Mouse (Mus musculus): Measurements from ENCODE around the gene Olfr705. TPM values are rescaled to one million over a fixed set of nuclear protein-coding genes. Genes with fewer than 3 reads are reported as not detected.
"Not testable (repeated sequence)": the region's sequence is repeated elsewhere in the genome, so short reads cannot be mapped to it uniquely, and the experiment has no call there.

Olfr705 gene
- not detected in 2 replicates for polyA plus RNA-seq (2014; fragmentation: Nextera tagmentation; extraction: Ambion mirVana)

- no peak within 1 kb of the TSS for H3K27ac ChIP-seq
- no peaks in the 10 kb centered on the region for H3K36me3 ChIP-seq (replicated peaks; ENCODE audit: control insufficient read depth, insufficient read depth)
- H3K9ac ChIP-seq, result no peak within 1 kb of the TSS
- H3K4me2 ChIP-seq (replicated peaks), result no peak within 1 kb of the TSS
- H3K9me3 ChIP-seq (ENCODE audit: control insufficient read depth, low read length), result no peaks in the 10 kb centered on the region
- H3K4me1 ChIP-seq (replicated peaks; ENCODE audit: control insufficient read depth, insufficient read depth, low read length), result no peaks in the 10 kb centered on the region
- no peaks in the 10 kb centered on the region for H3K27me3 ChIP-seq (ENCODE audit: control insufficient read depth, insufficient read depth, low read length)
- ATAC-seq (ENCODE audit: low FRiP score), result no peak
- no peak for DNase-seq (ENCODE audit: low spot score)
- WGBS, result 83% methylated on average over 3 of the region's 3 CpGs
- H3K4me3 ChIP-seq (replicated peaks; ENCODE audit: low read length), result no peak within 1 kb of the TSS
Observed at GRCm38 (mm10) chr7:106876791-106877190, at the start of gene Olfr705. Gene Olfr705, minus strand, starts transcription at chr7:106876891.

GRCm38 (mm10) chr7:106920961-106921360, 44.3 kb upstream of the Olfr705 start:
- not testable (repeated sequence) for H3K4me1 ChIP-seq (replicated peaks; ENCODE audit: control insufficient read depth, insufficient read depth, low read length); H3K4me2 ChIP-seq (replicated peaks); ATAC-seq (ENCODE audit: low FRiP score); H3K27ac ChIP-seq; H3K27me3 ChIP-seq (ENCODE audit: control insufficient read depth, insufficient read depth, low read length); H3K9ac ChIP-seq; H3K4me3 ChIP-seq (replicated peaks; ENCODE audit: low read length); H3K36me3 ChIP-seq (replicated peaks; ENCODE audit: control insufficient read depth, insufficient read depth); DNase-seq (ENCODE audit: low spot score); H3K9me3 ChIP-seq (ENCODE audit: control insufficient read depth, low read length)
- WGBS, result 77% methylated on average over 5 of the region's 7 CpGs

- H3K9me3 ChIP-seq (ENCODE audit: control insufficient read depth, low read length), result no peaks in the 10 kb centered on the region
- no peaks in the 10 kb centered on the region for H3K4me1 ChIP-seq (replicated peaks; ENCODE audit: control insufficient read depth, insufficient read depth, low read length)
- ATAC-seq (ENCODE audit: low FRiP score), result no peak
- no peak for DNase-seq (ENCODE audit: low spot score)
- no peak within 1 kb of the TSS for H3K4me2 ChIP-seq (replicated peaks)
- no peaks in the 10 kb centered on the region for H3K27me3 ChIP-seq (ENCODE audit: control insufficient read depth, insufficient read depth, low read length)
- H3K9ac ChIP-seq, result no peak within 1 kb of the TSS
- no peak within 1 kb of the TSS for H3K27ac ChIP-seq
- no peak within 1 kb of the TSS for H3K4me3 ChIP-seq (replicated peaks; ENCODE audit: low read length)
- whole genome bisulfite sequencing, result 71% methylated on average over 2 of the region's 2 CpGs
- no peaks in the 10 kb centered on the region for H3K36me3 ChIP-seq (replicated peaks; ENCODE audit: control insufficient read depth, insufficient read depth)
Observed at GRCm38 (mm10) chr7:106907676-106908075, 31.0 kb upstream of the Olfr705 start, which contains the start of gene Olfr1532-ps1. Gene Olfr1532-ps1, plus strand, starts transcription at chr7:106908001.

GRCm38 (mm10) chr7:106901141-106901540, 24.4 kb upstream of the Olfr705 start, which contains the start of gene Olfr707:
Gene Olfr707, minus strand, starts transcription at chr7:106901241.
- H3K27ac ChIP-seq; H3K4me3 ChIP-seq (replicated peaks; ENCODE audit: low read length); H3K9me3 ChIP-seq (ENCODE audit: control insufficient read depth, low read length); DNase-seq (ENCODE audit: low spot score); H3K27me3 ChIP-seq (ENCODE audit: control insufficient read depth, insufficient read depth, low read length); H3K4me2 ChIP-seq (replicated peaks); H3K9ac ChIP-seq; H3K36me3 ChIP-seq (replicated peaks; ENCODE audit: control insufficient read depth, insufficient read depth); ATAC-seq (ENCODE audit: low FRiP score); H3K4me1 ChIP-seq (replicated peaks; ENCODE audit: control insufficient read depth, insufficient read depth, low read length): not testable (repeated sequence)
- WGBS, result 81% methylated on average over 3 of the region's 3 CpGs

- Histone ChIP-seq H3K4me1 (replicated peaks; ENCODE audit: control insufficient read depth, insufficient read depth, low read length) (no peaks in the 10 kb centered on the region), H3K9me3 (ENCODE audit: control insufficient read depth, low read length) (no peaks in the 10 kb centered on the region), H3K27ac (no peak within 1 kb of the TSS), H3K36me3 (replicated peaks; ENCODE audit: control insufficient read depth, insufficient read depth) (no peaks in the 10 kb centered on the region), H3K4me2 (replicated peaks) (no peak within 1 kb of the TSS), H3K9ac (no peak within 1 kb of the TSS), H3K27me3 (ENCODE audit: control insufficient read depth, insufficient read depth, low read length) (no peaks in the 10 kb centered on the region), H3K4me3 (replicated peaks; ENCODE audit: low read length) (no peak within 1 kb of the TSS)
- ATAC-seq (ENCODE audit: low FRiP score), result no peak
- DNase-seq (ENCODE audit: low spot score), result no peak
- WGBS, result 91% methylated on average over 2 of the region's 2 CpGs
Observed at GRCm38 (mm10) chr7:106888062-106888461, 11.4 kb upstream of the Olfr705 start, which contains the start of gene Olfr706. Gene Olfr706, minus strand, starts transcription at chr7:106888162.

- Histone ChIP-seq H3K4me1 (replicated peaks; ENCODE audit: control insufficient read depth, insufficient read depth, low read length) (no peaks in the 10 kb centered on the region), H3K4me3 (replicated peaks; ENCODE audit: low read length) (no peak within 1 kb of the TSS), H3K9ac (no peak within 1 kb of the TSS), H3K36me3 (replicated peaks; ENCODE audit: control insufficient read depth, insufficient read depth) (no peaks in the 10 kb centered on the region), H3K9me3 (ENCODE audit: control insufficient read depth, low read length) (no peaks in the 10 kb centered on the region), H3K27me3 (ENCODE audit: control insufficient read depth, insufficient read depth, low read length) (no peaks in the 10 kb centered on the region), H3K4me2 (replicated peaks) (no peak within 1 kb of the TSS), H3K27ac (no peak within 1 kb of the TSS)
- no peak for ATAC-seq (ENCODE audit: low FRiP score)
- DNase-seq (ENCODE audit: low spot score), result no peak
Observed at GRCm38 (mm10) chr7:106862885-106863284, 13.8 kb downstream of the Olfr705 start, which contains the start of gene Olfr704. Gene Olfr704, plus strand, starts transcription at chr7:106863185.

- Histone ChIP-seq H3K27ac (no peak within 1 kb of the TSS), H3K36me3 (replicated peaks; ENCODE audit: control insufficient read depth, insufficient read depth) (no peaks in the 10 kb centered on the region), H3K27me3 (ENCODE audit: control insufficient read depth, insufficient read depth, low read length) (no peaks in the 10 kb centered on the region), H3K9ac (no peak within 1 kb of the TSS), H3K4me2 (replicated peaks) (no peak within 1 kb of the TSS), H3K4me1 (replicated peaks; ENCODE audit: control insufficient read depth, insufficient read depth, low read length) (no peaks in the 10 kb centered on the region), H3K4me3 (replicated peaks; ENCODE audit: low read length) (no peak within 1 kb of the TSS), H3K9me3 (ENCODE audit: control insufficient read depth, low read length) (no peaks in the 10 kb centered on the region)
- DNase-seq (ENCODE audit: low spot score) (no peak), ATAC-seq (ENCODE audit: low FRiP score) (no peak)
- 71% methylated on average over 2 of the region's 2 CpGs for WGBS
Observed at GRCm38 (mm10) chr7:106843060-106843459, 33.6 kb downstream of the Olfr705 start, which contains the start of gene Olfr703. Gene Olfr703, plus strand, starts transcription at chr7:106843360.

GRCm38 (mm10) chr7:106833793-106834192, 42.9 kb downstream of the Olfr705 start, which contains the start of gene Olfr702:
Gene Olfr702, minus strand, starts transcription at chr7:106833893.
- no peak within 1 kb of the TSS for H3K9ac ChIP-seq
- H3K4me1 ChIP-seq (replicated peaks; ENCODE audit: control insufficient read depth, insufficient read depth, low read length), result no peaks in the 10 kb centered on the region
- no peak within 1 kb of the TSS for H3K4me2 ChIP-seq (replicated peaks)
- H3K4me3 ChIP-seq (replicated peaks; ENCODE audit: low read length), result no peak within 1 kb of the TSS
- no peaks in the 10 kb centered on the region for H3K36me3 ChIP-seq (replicated peaks; ENCODE audit: control insufficient read depth, insufficient read depth)
- ATAC-seq (ENCODE audit: low FRiP score), result no peak
- H3K9me3 ChIP-seq (ENCODE audit: control insufficient read depth, low read length), result no peaks in the 10 kb centered on the region
- DNase-seq (ENCODE audit: low spot score), result no peak
- H3K27me3 ChIP-seq (ENCODE audit: control insufficient read depth, insufficient read depth, low read length), result no peaks in the 10 kb centered on the region
- H3K27ac ChIP-seq, result no peak within 1 kb of the TSS

Measured in hindbrain, embryonic 14.5 days (tissue).